Mouse (Mus musculus) heart, postnatal 4 days (tissue): Measurements from ENCODE around the gene Rpl36. TPM values are rescaled to one million over a fixed set of nuclear protein-coding genes. Genes with fewer than 3 reads are reported as not detected.

Experiments
- DNase-seq: peaks from one replicate; pipeline ENCODE4 v3.0.0; 2021
- total RNA-seq, 2 experiments: library from RNA; stranded (reverse); gene quantifications; 2 replicates each; pipeline ENCODE4 v1.2.3; 2021

Rpl36 gene
- total RNA-seq, 2 experiments from 2014 or later = 921 to 984 TPM

DNA sequence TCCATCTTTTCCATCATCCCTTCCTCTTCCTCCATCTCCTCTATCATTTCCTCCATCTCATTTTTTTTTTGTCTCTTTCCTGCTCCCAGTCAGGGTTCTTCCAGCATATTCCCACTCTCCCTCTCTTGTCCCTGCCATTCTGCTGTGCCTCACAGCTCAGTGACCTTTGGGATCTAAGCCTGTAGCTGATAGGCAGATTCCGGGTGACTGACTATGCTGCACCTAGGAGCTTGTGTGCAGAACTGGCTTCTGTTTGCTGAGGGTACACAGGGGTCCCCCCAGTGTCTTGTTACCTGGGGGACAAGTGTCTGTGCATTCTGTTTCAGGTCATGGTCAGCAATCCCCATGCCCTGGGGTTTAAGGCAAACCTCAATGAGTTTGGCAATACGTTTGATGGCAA lies 41.6 kb downstream of the Rpl36 start:
- no peak for DNase-seq

DNA sequence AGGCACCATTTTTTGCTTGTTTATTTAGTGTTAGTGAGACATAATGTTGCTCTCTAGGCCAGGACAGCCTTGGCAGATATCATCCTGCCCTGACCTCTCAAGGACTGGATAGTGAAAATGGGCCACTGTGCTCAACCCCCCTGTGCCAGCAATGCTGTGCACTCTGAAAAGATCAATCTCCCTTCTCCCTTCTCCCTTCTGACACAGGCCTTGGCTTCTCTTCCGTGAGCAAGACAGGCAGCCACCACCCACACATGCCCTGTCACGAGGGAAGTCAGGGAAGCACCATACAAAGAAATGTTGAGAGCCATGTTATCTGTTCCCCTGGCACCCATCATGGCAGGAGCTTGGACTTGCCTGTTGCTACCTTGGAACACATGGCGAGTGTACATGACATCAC lies 42.1 kb downstream of the Rpl36 start:
- DNase-seq = no peak

DNA sequence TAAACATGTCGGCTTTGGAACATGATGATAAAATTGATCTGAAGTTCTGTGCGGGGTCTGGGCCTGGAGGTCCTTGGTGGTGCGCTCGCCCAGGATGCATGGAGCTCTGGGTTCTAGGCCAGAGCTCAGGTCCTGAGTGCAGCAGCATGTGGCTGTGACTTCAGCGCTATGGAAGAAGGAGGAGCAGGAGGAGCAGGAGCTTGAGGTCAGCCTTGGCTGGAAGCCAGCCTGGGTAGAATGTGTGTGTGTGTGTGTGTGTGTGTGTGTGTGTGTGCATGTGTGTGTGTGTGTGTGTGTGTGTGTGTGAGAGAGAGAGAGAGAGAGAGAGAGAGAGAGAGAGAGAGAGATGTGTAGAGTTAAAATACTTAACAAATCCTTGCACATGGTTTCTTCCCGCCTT lies 43.0 kb downstream of the Rpl36 start:
- no peak for DNase-seq

DNA sequence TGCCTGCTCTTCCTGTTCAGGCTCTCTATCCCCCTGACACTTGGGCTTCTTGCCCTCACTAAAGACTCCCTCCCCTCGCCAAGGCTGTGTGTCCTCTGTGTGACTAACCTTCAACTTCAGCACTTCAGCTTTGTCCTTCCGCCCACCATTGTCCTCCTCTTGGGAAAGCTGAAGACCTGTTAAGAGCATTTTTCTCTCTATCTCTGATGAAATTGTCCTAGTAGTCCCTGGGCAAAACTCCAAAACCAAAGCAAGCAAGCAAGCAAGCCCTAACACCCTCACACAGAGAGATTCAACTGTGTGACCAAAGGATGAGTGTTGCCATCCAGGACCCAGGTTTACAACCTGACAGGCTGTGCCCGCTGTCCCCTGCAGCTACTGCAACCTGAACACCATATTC lies 50.4 kb downstream of the Rpl36 start:
- no peak for DNase-seq

Other genes starting within 250 kb of the Rpl36 start
- 100 to 1,000 TPM; 140 to 141 TPM for gene Ptprs, start 136.9 kb upstream of the Rpl36 start, total RNA-seq
- not detected for gene Znrf4, start 101.0 kb upstream of the Rpl36 start, total RNA-seq
- gene Gm20219, start 59.0 kb upstream of the Rpl36 start, total RNA-seq = under 1 TPM; 0.54 to 0.71 TPM
- gene Safb2, start 28.8 kb upstream of the Rpl36 start, total RNA-seq = 10 to 100 TPM; 69.2 to 70.0 TPM
- gene Safb, start 28.6 kb upstream of the Rpl36 start, total RNA-seq = 10 to 100 TPM; 89.2 to 92.5 TPM
- 100 to 1,000 TPM; 295 to 325 TPM for gene 2410015M20Rik, start 3.6 kb upstream of the Rpl36 start, total RNA-seq
- 10 to 100 TPM; 89.0 to 90.5 TPM for gene Lonp1, start 13.5 kb downstream of the Rpl36 start, total RNA-seq
- under 1 TPM; 0.17 to 0.20 TPM for gene Catsperd, start 14.7 kb downstream of the Rpl36 start, total RNA-seq
- gene Ranbp3, start 59.9 kb downstream of the Rpl36 start, total RNA-seq = 10 to 100 TPM; 60.5 to 61.8 TPM
- gene Ndufa11, start 104.4 kb downstream of the Rpl36 start, total RNA-seq = 100 to 1,000 TPM; 705 to 809 TPM
- gene Vmac, start 104.6 kb downstream of the Rpl36 start, total RNA-seq = 1 to 10 TPM; 5.3 to 8.0 TPM
- gene Nrtn, start 144.1 kb downstream of the Rpl36 start, total RNA-seq = 10 to 100 TPM; 22.4 to 22.5 TPM
- gene Dus3l, start 151.3 kb downstream of the Rpl36 start, total RNA-seq = 10 to 100 TPM; 22.8 to 23.5 TPM
- under 1 TPM; 0.41 to 0.61 TPM for gene Prr22, start 156.8 kb downstream of the Rpl36 start, total RNA-seq
- 1 to 10 TPM; 8.1 to 9.3 TPM for gene Rfx2, start 217.6 kb downstream of the Rpl36 start, total RNA-seq